11 mouse cellular contexts compared by ENCODE assay signal in genomic region chr16:37752876-37753275, GRCm38 (mm10). TPM values are rescaled to one million over a fixed set of nuclear protein-coding genes. Genes with fewer than 3 reads are reported as not detected.
DNase-seq lines count a peak whose midpoint lies in the region; ATAC-seq lines count a peak whose summit lies in the region.
"Had no signal": no experiment of that assay in that cellular context is flagged by ENCODE, and none has a peak within 500 bp of the region (broad histone marks: within the 10 kb centered on the region; RNA-seq: fewer than 3 reads in every experiment).

No protein-coding gene starts in this region.

- H3K4me3 ChIP-seq in limb, embryonic 11.5 days (ENCODE audit: low read depth, low read length) = no peak overlapping the region
- H3K4me3 ChIP-seq in limb, embryonic 10.5 days = no peak overlapping the region
- no peak overlapping the region for H3K4me3 ChIP-seq in stomach, embryonic 15.5 days (replicated peaks)

- no peak overlapping the region for H3K27ac ChIP-seq in limb, embryonic 11.5 days (replicated peaks; ENCODE audit: low read depth, low read length)
- no peak overlapping the region for H3K27ac ChIP-seq in limb, embryonic 10.5 days
- peak overlapping the region; percentile 73 for H3K27ac ChIP-seq in stomach, embryonic 15.5 days

- H3K27me3 ChIP-seq in limb, embryonic 11.5 days (ENCODE audit: control insufficient read depth, insufficient read depth, low read length) = no peaks in the 10 kb centered on the region
- no peaks in the 10 kb centered on the region for H3K27me3 ChIP-seq in limb, embryonic 10.5 days (ENCODE audit: low read depth, poor library complexity, severe bottlenecking)
- no peaks in the 10 kb centered on the region for H3K27me3 ChIP-seq in stomach, embryonic 15.5 days (replicated peaks)

- 41% methylated on average over 2 of the region's 2 CpGs for WGBS in limb, embryonic 11.5 days
- 31% methylated on average over 2 of the region's 2 CpGs for WGBS in limb, embryonic 10.5 days
- WGBS in stomach, embryonic 15.5 days = 14% methylated on average over 2 of the region's 2 CpGs

- no peak overlapping the region for H3K9ac ChIP-seq in limb, embryonic 11.5 days (ENCODE audit: low read length)
- H3K9ac ChIP-seq in stomach, embryonic 15.5 days = no peak overlapping the region

- H3K4me1 ChIP-seq in limb, embryonic 11.5 days (ENCODE audit: control insufficient read depth, insufficient read depth, low read length) = no peaks in the 10 kb centered on the region
- H3K4me1 ChIP-seq in limb, embryonic 10.5 days = peaks cover 9% of the 10 kb centered on the region; the same call in 1 of the 2 replicates
- 0 out of 2 replicates have a peak, but pooled peaks cover 4% of the 10 kb centered on the region for H3K4me1 ChIP-seq in stomach, embryonic 15.5 days

- no peaks in the 10 kb centered on the region for H3K9me3 ChIP-seq in limb, embryonic 11.5 days (ENCODE audit: control insufficient read depth, low read length)
- no peaks in the 10 kb centered on the region for H3K9me3 ChIP-seq in limb, embryonic 10.5 days (replicated peaks)
- no peaks in the 10 kb centered on the region for H3K9me3 ChIP-seq in stomach, embryonic 15.5 days
- H3K9me3 ChIP-seq: G1E had no signal

- peak; percentile 19 for DNase-seq in limb, embryonic 11.5 days (ENCODE audit: low spot score)
- no peak for DNase-seq in limb, embryonic 10.5 days (ENCODE audit: low spot score)
- DNase-seq in heart, adult 11 months = peak; percentile 95
- DNase-seq in kidney, postnatal 14 days = peak; percentile 57
- no peak for DNase-seq in adrenal gland, postnatal 10 days
- no peak for DNase-seq in urinary bladder, postnatal 25 days (ENCODE audit: low spot score)
- no peak for DNase-seq in T-cell, adult 2 months (ENCODE audit: low spot score)

- H3K4me2 ChIP-seq in limb, embryonic 11.5 days (ENCODE audit: low read depth, severe bottlenecking) = no peak overlapping the region
- H3K4me2 ChIP-seq in stomach, embryonic 15.5 days = no peak overlapping the region

- no peak for ATAC-seq in limb, embryonic 11.5 days (ENCODE audit: insufficient number of reproducible peaks, low FRiP score, low TSS enrichment, low read depth)
- peak; percentile 85 for ATAC-seq in stomach, embryonic 15.5 days (ENCODE audit: insufficient read depth, low FRiP score, low read depth)
- ATAC-seq: hindbrain, embryonic 16.5 days had no signal

- no peaks in the 10 kb centered on the region for H3K36me3 ChIP-seq in limb, embryonic 11.5 days (ENCODE audit: control insufficient read depth, insufficient read depth, low read length)
- no peaks in the 10 kb centered on the region for H3K36me3 ChIP-seq in limb, embryonic 10.5 days
- H3K36me3 ChIP-seq in stomach, embryonic 15.5 days = no peaks in the 10 kb centered on the region
- H3K36me3 ChIP-seq: G1E had no signal

RNA-seq across cellular contexts. Expression of gene Fstl1, which starts 23.8 kb away (rescaled TPM):
- 268 and 273 TPM in 2 replicates for polyA plus RNA-seq in limb, embryonic 11.5 days (2014; fragmentation: Nextera tagmentation; extraction: Ambion mirVana)
- polyA plus RNA-seq in limb, embryonic 10.5 days (2016; fragmentation: Nextera tagmentation; extraction: Ambion mirVana) = 160 and 215 TPM in 2 replicates
- polyA plus RNA-seq in stomach, embryonic 15.5 days (2015; fragmentation: Nextera tagmentation; extraction: Ambion mirVana) = 327 and 347 TPM in 2 replicates
- total RNA-seq in adrenal gland, postnatal 10 days (2021) = 100 to 1,000 TPM; 215 to 264 TPM
- total RNA-seq: monocyte, adult 5-6 weeks had no signal

Comparison
In these comparisons a context has a peak if more than half of its experiments do, and no peak if none do; other contexts are left out.
1. DNase-seq: peak in limb, embryonic 11.5 days (single experiment), heart, adult 11 months (single experiment) and kidney, postnatal 14 days (single experiment); none in limb, embryonic 10.5 days (single experiment), adrenal gland, postnatal 10 days (single experiment), urinary bladder, postnatal 25 days (single experiment) and T-cell, adult 2 months (single experiment).